Comparison of ENCODE assay signal across 8 mouse cellular contexts in the genomic region with DNA sequence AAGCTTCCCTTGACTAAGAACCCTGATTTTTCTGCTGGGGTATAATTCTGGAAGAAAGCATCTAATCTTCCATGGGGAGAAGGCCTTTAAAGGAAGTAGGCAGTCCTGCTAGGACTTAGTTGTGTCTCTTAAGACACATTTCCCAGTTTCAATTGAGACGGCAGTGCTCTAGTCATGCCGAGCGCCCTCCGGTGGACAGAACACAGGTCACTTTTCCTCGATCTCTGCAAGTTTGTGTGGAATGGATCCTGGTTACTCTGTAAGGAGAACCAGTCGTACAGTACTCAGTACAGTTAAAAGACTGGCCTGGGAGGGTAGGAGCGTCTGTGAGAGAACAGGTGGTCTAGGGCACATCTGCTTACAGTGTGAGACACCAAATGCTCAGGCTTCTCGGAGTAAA. TPM values are rescaled to one million over a fixed set of nuclear protein-coding genes. Genes with fewer than 3 reads are reported as not detected.
DNase-seq lines count a peak whose midpoint lies in the region; ATAC-seq lines count a peak whose summit lies in the region.

No protein-coding gene starts in this region.

- DNase-seq in urinary bladder, postnatal 14 days (ENCODE audit: low spot score), result peak; percentile 67
- DNase-seq in urinary bladder, adult 2 months (ENCODE audit: low spot score), result no peak
- DNase-seq in cerebellum, postnatal 25 days, result peak; percentile 72 to 86
- peak; percentile 38 to 64 for DNase-seq in frontal cortex, postnatal 14 days (ENCODE audit: low spot score in 2 of 2)
- peak; percentile 78 for DNase-seq in hindbrain, embryonic 14.5 days (ENCODE audit: low spot score)
- peak; percentile 64 to 76 for DNase-seq in left cerebral cortex, postnatal 25 days (ENCODE audit: low spot score in 2 of 2)
- DNase-seq in spleen, postnatal 4 days (ENCODE audit: low spot score in 2 of 2), result peak; percentile 58 to 81

- 15% methylated on average over 8 of the region's 8 CpGs for WGBS in hindbrain, embryonic 14.5 days

- H3K27me3 ChIP-seq in hindbrain, embryonic 14.5 days (ENCODE audit: control insufficient read depth, insufficient read depth, low read length), result no peaks in the 10 kb centered on the region

- peak overlapping the region; percentile 89 for H3K4me3 ChIP-seq in hindbrain, embryonic 14.5 days (replicated peaks; ENCODE audit: low read length)

- H3K27ac ChIP-seq in hindbrain, embryonic 14.5 days, result no peak overlapping the region

- peak overlapping the region; percentile 83 for H3K4me2 ChIP-seq in hindbrain, embryonic 14.5 days (replicated peaks)

- intact Hi-C loops in left cerebral cortex, postnatal 25 days (cut with DNase I), result loop anchor here (5.0 kb wide), 1 partner anchor 159 kb away; no protein-coding TSS in a partner anchor

- H3K36me3 ChIP-seq in hindbrain, embryonic 14.5 days (replicated peaks; ENCODE audit: control insufficient read depth, insufficient read depth), result no peaks in the 10 kb centered on the region

- ATAC-seq in hindbrain, embryonic 14.5 days (ENCODE audit: low FRiP score), result no peak
- ATAC-seq in megakaryocyte-erythroid progenitor cell, adult 5-6 weeks (replicated peaks; ENCODE audit: low FRiP score, low TSS enrichment, poor library complexity, severe bottlenecking), result peak; percentile 35; the same call in 1 of the 2 replicates

- no peaks in the 10 kb centered on the region for H3K9me3 ChIP-seq in hindbrain, embryonic 14.5 days (ENCODE audit: control insufficient read depth, low read length)

- H3K9ac ChIP-seq in hindbrain, embryonic 14.5 days, result 0 out of 2 replicates have a peak overlapping the region, but pooled peaks have one; percentile 87

- H3K4me1 ChIP-seq in hindbrain, embryonic 14.5 days (replicated peaks; ENCODE audit: control insufficient read depth, insufficient read depth, low read length), result peaks cover 48% of the 10 kb centered on the region

RNA-seq across cellular contexts. Expression of a gene that starts 7.3 kb away (rescaled TPM):
- polyA plus RNA-seq in urinary bladder, adult 2 months (2012; rRNA removed), result 252 and 357 TPM in 2 replicates
- 404 and 463 TPM in 2 replicates for polyA plus RNA-seq in hindbrain, embryonic 14.5 days (2014; fragmentation: Nextera tagmentation; extraction: Ambion mirVana)
- total RNA-seq in left cerebral cortex, postnatal 25 days (2021), result 100 to 1,000 TPM; 590 to 599 TPM
- total RNA-seq in megakaryocyte-erythroid progenitor cell, adult 5-6 weeks (2014; fragmentation: Nextera tagmentation), result 290 and 302 TPM in 2 replicates
- total RNA-seq in megakaryocyte-erythroid progenitor cell, adult 5-6 weeks (2017), result 475 and 509 TPM in 2 replicates
